Mouse (Mus musculus): ENCODE results near the gene Fryl.
"Not testable (repeated sequence)": the region's sequence is repeated elsewhere in the genome, so short reads cannot be mapped to it uniquely, and the experiment has no call there.

Fryl gene

GRCm38 (mm10) chr5:73007582-73007959 is 248.8 kb downstream of the Fryl start:
- DNase-seq (ENCODE audit: low read depth): no peak

- no peak for DNase-seq (ENCODE audit: low read depth)
Observed at GRCm38 (mm10) chr5:73006784-73007581, 249.4 kb downstream of the Fryl start, which contains the start of gene Slc10a4. Slc10a4 (plus strand) TSS chr5:73006883.

GRCm38 (mm10) chr5:73004046-73004445 is 252.4 kb downstream of the Fryl start:
- no peak for DNase-seq (ENCODE audit: low read depth)

GRCm38 (mm10) chr5:72998546-72998945 is 257.9 kb downstream of the Fryl start:
- not testable (repeated sequence) for DNase-seq (ENCODE audit: low read depth)

- no peak for DNase-seq (ENCODE audit: low read depth)
Observed at GRCm38 (mm10) chr5:72995379-72995778, 261.0 kb downstream of the Fryl start.

GRCm38 (mm10) chr5:72994928-72995327 is 261.5 kb downstream of the Fryl start:
- no peak for DNase-seq (ENCODE audit: low read depth)

GRCm38 (mm10) chr5:72994424-72994823 is 262.0 kb downstream of the Fryl start:
- DNase-seq (ENCODE audit: low read depth): no peak

GRCm38 (mm10) chr5:72992474-72992873 is 263.9 kb downstream of the Fryl start:
- no peak for DNase-seq (ENCODE audit: low read depth)

GRCm38 (mm10) chr5:72989756-72990155 is 266.7 kb downstream of the Fryl start:
- no peak for DNase-seq (ENCODE audit: low read depth)

GRCm38 (mm10) chr5:72987786-72988185 is 268.6 kb downstream of the Fryl start:
- no peak for DNase-seq (ENCODE audit: low read depth)

- DNase-seq (ENCODE audit: low read depth): peak; percentile 14
Observed at GRCm38 (mm10) chr5:72984091-72984490, 272.3 kb downstream of the Fryl start.

GRCm38 (mm10) chr5:72976539-72976938 is 279.9 kb downstream of the Fryl start:
- no peak for DNase-seq (ENCODE audit: low read depth)

- DNase-seq (ENCODE audit: low read depth): no peak
Observed at GRCm38 (mm10) chr5:72975996-72976395, 280.4 kb downstream of the Fryl start.

- no peak for DNase-seq (ENCODE audit: low read depth)
Observed at GRCm38 (mm10) chr5:72974602-72975001, 281.8 kb downstream of the Fryl start, which contains the start of gene Gm10135. Gm10135 (minus strand) TSS chr5:72974702.

GRCm38 (mm10) chr5:72972934-72973333 is 283.5 kb downstream of the Fryl start:
- no peak for DNase-seq (ENCODE audit: low read depth)

GRCm38 (mm10) chr5:72972435-72972834 is 284.0 kb downstream of the Fryl start:
- DNase-seq (ENCODE audit: low read depth): no peak
